Mouse (Mus musculus) induced T-regulatory cell, adult 2 months (primary cell): ENCODE data around the gene Dmrt1.

ENCODE experiments used
- DNase-seq: peaks from one replicate; pipeline ENCODE4 v3.0.0-alpha.2; 2012; ENCODE audit warnings: low read depth

The Dmrt1 gene

GRCm38 (mm10) chr19:25505360-25506196 lies at the start of gene Dmrt1:
Dmrt1 (plus strand) TSS chr19:25505618.
- DNase-seq = no peak

GRCm38 (mm10) chr19:25460760-25461159 lies 44.7 kb upstream of the Dmrt1 start:
- no peak for DNase-seq

GRCm38 (mm10) chr19:25461553-25462320 lies 43.7 kb upstream of the Dmrt1 start:
- no peak for DNase-seq

- DNase-seq = peak; percentile 14
Observed at GRCm38 (mm10) chr19:25475806-25476205, 29.6 kb upstream of the Dmrt1 start.

GRCm38 (mm10) chr19:25479152-25479669 lies 26.2 kb upstream of the Dmrt1 start:
- no peak for DNase-seq

GRCm38 (mm10) chr19:25480820-25481219 lies 24.6 kb upstream of the Dmrt1 start:
- no peak for DNase-seq

GRCm38 (mm10) chr19:25486561-25486960 lies 18.9 kb upstream of the Dmrt1 start:
- no peak for DNase-seq

- DNase-seq = no peak
Observed at GRCm38 (mm10) chr19:25487350-25487749, 18.1 kb upstream of the Dmrt1 start.

- DNase-seq = no peak
Observed at GRCm38 (mm10) chr19:25488546-25488945, 16.9 kb upstream of the Dmrt1 start.

- no peak for DNase-seq
Observed at GRCm38 (mm10) chr19:25489546-25489945, 15.9 kb upstream of the Dmrt1 start.

GRCm38 (mm10) chr19:25497434-25497833 lies 8.0 kb upstream of the Dmrt1 start:
- DNase-seq = no peak

GRCm38 (mm10) chr19:25504878-25505277 lies 540 bp upstream of the Dmrt1 start:
- no peak for DNase-seq

- DNase-seq = no peak
Observed at GRCm38 (mm10) chr19:25506616-25507015, 1.2 kb downstream of the Dmrt1 start.

- DNase-seq = no peak
Observed at GRCm38 (mm10) chr19:25514986-25515530, 9.6 kb downstream of the Dmrt1 start.

- DNase-seq = no peak
Observed at GRCm38 (mm10) chr19:25524156-25524555, 18.7 kb downstream of the Dmrt1 start.

- no peak for DNase-seq
Observed at GRCm38 (mm10) chr19:25525726-25526125, 20.3 kb downstream of the Dmrt1 start.

GRCm38 (mm10) chr19:25529673-25530072 lies 24.3 kb downstream of the Dmrt1 start:
- DNase-seq = no peak

- DNase-seq = peak; percentile 10
Observed at GRCm38 (mm10) chr19:25545714-25546340, 40.4 kb downstream of the Dmrt1 start.

- DNase-seq = no peak
Observed at GRCm38 (mm10) chr19:25547086-25547643, 41.7 kb downstream of the Dmrt1 start.

GRCm38 (mm10) chr19:25550346-25550745 lies 44.9 kb downstream of the Dmrt1 start:
- no peak for DNase-seq

- DNase-seq = no peak
Observed at GRCm38 (mm10) chr19:25551053-25551452, 45.6 kb downstream of the Dmrt1 start.

GRCm38 (mm10) chr19:25564430-25564829 lies 59.0 kb downstream of the Dmrt1 start:
- DNase-seq = no peak
